Mouse (Mus musculus): Measurements from ENCODE around the gene Mustn1. TPM values are rescaled to one million over a fixed set of nuclear protein-coding genes. Genes with fewer than 3 reads are reported as not detected.

The Mustn1 gene
- total and polyA plus RNA-seq, 2 experiments from 2014 or later, result 1.0 TPM

- H3K4me3 ChIP-seq (ENCODE audit: low read depth, low read length), result no peak overlapping the region
- no peaks in the 10 kb centered on the region for H3K27me3 ChIP-seq (ENCODE audit: insufficient read depth, low read length)
- no peaks in the 10 kb centered on the region for H3K9me3 ChIP-seq (ENCODE audit: low read length)
- H3K9ac ChIP-seq (replicated peaks; ENCODE audit: low read length, poor library complexity, severe bottlenecking), result no peak overlapping the region
- 91% methylated on average over 10 of the region's 10 CpGs for WGBS
- ATAC-seq (ENCODE audit: low FRiP score) (no peak), DNase-seq (ENCODE audit: low spot score) (no peak)
- no peak overlapping the region for H3K27ac ChIP-seq (ENCODE audit: low read depth, low read length)
- no peak for TF ChIP-seq CTCF (IDR thresholded peaks at IDR 0.05)
- no peak overlapping the region for H3K4me2 ChIP-seq (ENCODE audit: low read depth, low read length, poor library complexity, severe bottlenecking)
- H3K36me3 ChIP-seq (ENCODE audit: insufficient read depth, low read length), result peaks cover 44% of the 10 kb centered on the region
- H3K4me1 ChIP-seq (ENCODE audit: insufficient read depth, low read length), result no peaks in the 10 kb centered on the region
These were observed 10.2 kb upstream of the Mustn1 start for GRCm38 (mm10) chr14:30868826-30869225.

- H3K27me3 ChIP-seq (ENCODE audit: insufficient read depth, low read length), result no peaks in the 10 kb centered on the region
- H3K36me3 ChIP-seq (ENCODE audit: insufficient read depth, low read length), result peaks cover 43% of the 10 kb centered on the region
- no peak overlapping the region for H3K27ac ChIP-seq (ENCODE audit: low read depth, low read length)
- no peak for TF ChIP-seq CTCF (IDR thresholded peaks at IDR 0.05)
- DNase-seq (ENCODE audit: low spot score) (no peak), ATAC-seq (ENCODE audit: low FRiP score) (no peak)
- no peaks in the 10 kb centered on the region for H3K4me1 ChIP-seq (ENCODE audit: insufficient read depth, low read length)
- no peaks in the 10 kb centered on the region for H3K9me3 ChIP-seq (ENCODE audit: low read length)
- H3K9ac ChIP-seq (replicated peaks; ENCODE audit: low read length, poor library complexity, severe bottlenecking), result no peak overlapping the region
- 87% methylated on average over 8 of the region's 8 CpGs for WGBS
- no peak overlapping the region for H3K4me2 ChIP-seq (ENCODE audit: low read depth, low read length, poor library complexity, severe bottlenecking)
- H3K4me3 ChIP-seq (ENCODE audit: low read depth, low read length), result no peak overlapping the region
These were observed 9.6 kb upstream of the Mustn1 start for GRCm38 (mm10) chr14:30869391-30869801.

GRCm38 (mm10) chr14:30870206-30871147 is 8.5 kb upstream of the Mustn1 start:
- H3K9ac ChIP-seq (replicated peaks; ENCODE audit: low read length, poor library complexity, severe bottlenecking), result no peak overlapping the region
- no peak for TF ChIP-seq CTCF (IDR thresholded peaks at IDR 0.05)
- no peaks in the 10 kb centered on the region for H3K4me1 ChIP-seq (ENCODE audit: insufficient read depth, low read length)
- peaks cover 40% of the 10 kb centered on the region for H3K36me3 ChIP-seq (ENCODE audit: insufficient read depth, low read length)
- H3K27me3 ChIP-seq (ENCODE audit: insufficient read depth, low read length), result no peaks in the 10 kb centered on the region
- no peaks in the 10 kb centered on the region for H3K9me3 ChIP-seq (ENCODE audit: low read length)
- 88% methylated on average over 25 of the region's 25 CpGs for WGBS
- H3K27ac ChIP-seq (ENCODE audit: low read depth, low read length), result no peak overlapping the region
- DNase-seq (ENCODE audit: low spot score) (no peak), ATAC-seq (ENCODE audit: low FRiP score) (no peak)
- H3K4me3 ChIP-seq (ENCODE audit: low read depth, low read length), result no peak overlapping the region
- no peak overlapping the region for H3K4me2 ChIP-seq (ENCODE audit: low read depth, low read length, poor library complexity, severe bottlenecking)

GRCm38 (mm10) chr14:30874095-30874700 is 4.8 kb upstream of the Mustn1 start:
- Histone ChIP-seq H3K27ac (ENCODE audit: low read depth, low read length) (no peak overlapping the region), H3K27me3 (ENCODE audit: insufficient read depth, low read length) (no peaks in the 10 kb centered on the region), H3K4me2 (ENCODE audit: low read depth, low read length, poor library complexity, severe bottlenecking) (no peak overlapping the region), H3K9ac (replicated peaks; ENCODE audit: low read length, poor library complexity, severe bottlenecking) (no peak overlapping the region), H3K9me3 (ENCODE audit: low read length) (no peaks in the 10 kb centered on the region), H3K4me1 (ENCODE audit: insufficient read depth, low read length) (no peaks in the 10 kb centered on the region), H3K36me3 (ENCODE audit: insufficient read depth, low read length) (peaks cover 33% of the 10 kb centered on the region), H3K4me3 (ENCODE audit: low read depth, low read length) (no peak overlapping the region)
- DNase-seq (ENCODE audit: low spot score) (no peak), ATAC-seq (ENCODE audit: low FRiP score) (no peak)
- 83% methylated on average over 16 of the region's 18 CpGs for WGBS
- TF ChIP-seq CTCF (IDR thresholded peaks at IDR 0.05), result no peak

- Histone ChIP-seq H3K27me3 (ENCODE audit: insufficient read depth, low read length) (no peaks in the 10 kb centered on the region), H3K36me3 (ENCODE audit: insufficient read depth, low read length) (peaks cover 29% of the 10 kb centered on the region), H3K4me2 (ENCODE audit: low read depth, low read length, poor library complexity, severe bottlenecking) (no peak overlapping the region), H3K4me1 (ENCODE audit: insufficient read depth, low read length) (no peaks in the 10 kb centered on the region), H3K9me3 (ENCODE audit: low read length) (no peaks in the 10 kb centered on the region), H3K27ac (ENCODE audit: low read depth, low read length) (no peak overlapping the region), H3K9ac (replicated peaks; ENCODE audit: low read length, poor library complexity, severe bottlenecking) (no peak overlapping the region), H3K4me3 (ENCODE audit: low read depth, low read length) (no peak overlapping the region)
- DNase-seq (ENCODE audit: low spot score) (no peak), ATAC-seq (ENCODE audit: low FRiP score) (no peak)
- no peak for TF ChIP-seq CTCF (IDR thresholded peaks at IDR 0.05)
- WGBS, result 90% methylated on average over 12 of the region's 12 CpGs
These were observed 3.7 kb upstream of the Mustn1 start for GRCm38 (mm10) chr14:30875130-30875865.

Data from midbrain, postnatal 0 days (tissue).